Mouse (Mus musculus) ES-Bruce4 (cell line): ENCODE data around the gene Man2b1. TPM values are rescaled to one million over a fixed set of nuclear protein-coding genes. Genes with fewer than 3 reads are reported as not detected.
A peak's percentile ranks its signal among the peaks of the same experiment; 100 is the strongest.

Experiments used
- H3K27ac ChIP-seq: 2 replicates; pipeline ENCODE4 v1.5.1; 2012; ENCODE audit warnings: low read length, inconsistent platforms; ENCODE audit not compliant: insufficient read depth
- H3K27me3 ChIP-seq: 2 replicates; pipeline ENCODE4 v1.6.1; 2012; ENCODE audit warnings: mild to moderate bottlenecking, low read length, inconsistent platforms; ENCODE audit not compliant: control insufficient read depth, poor library complexity, insufficient read depth, severe bottlenecking
- H3K36me3 ChIP-seq: 2 replicates; pipeline ENCODE4 v1.6.1; 2012; ENCODE audit warnings: inconsistent platforms, mild to moderate bottlenecking, low read length, moderate library complexity; ENCODE audit not compliant: control insufficient read depth, poor library complexity, insufficient read depth, severe bottlenecking
- H3K4me1 ChIP-seq: one replicate; pipeline ENCODE4 v1.8.1; 2011; ENCODE audit warnings: low read length; ENCODE audit not compliant: control insufficient read depth, insufficient read depth
- H3K4me3 ChIP-seq: 2 replicates; pipeline ENCODE4 v1.5.1; 2011; ENCODE audit warnings: low read depth, mild to moderate bottlenecking, low read length
- H3K9ac ChIP-seq: 2 replicates; pipeline ENCODE4 v1.6.1; 2012; ENCODE audit warnings: low read depth, mild to moderate bottlenecking, inconsistent platforms; ENCODE audit not compliant: poor library complexity, severe bottlenecking
- H3K9me3 ChIP-seq: replicated peaks from 2 replicates; pipeline ENCODE4 v1.6.1; 2012; ENCODE audit warnings: mild to moderate bottlenecking, low read length, inconsistent platforms; ENCODE audit not compliant: control insufficient read depth, poor library complexity, insufficient read depth, severe bottlenecking
- CTCF ChIP-seq: IDR thresholded peaks from one replicate; pipeline ENCODE4 v1.8.1; 2011; ENCODE audit warnings: low read depth, low read length
- EP300 ChIP-seq: IDR thresholded peaks from 2 replicates; pipeline ENCODE4 v1.6.1; 2011; ENCODE audit warnings: low read depth, low read length; ENCODE audit not compliant: insufficient read depth
- POLR2A ChIP-seq: IDR thresholded peaks from one replicate; pipeline ENCODE4 v1.8.1; 2011; ENCODE audit warnings: low read length; ENCODE audit not compliant: insufficient read depth
- polyA plus RNA-seq: library from polyadenylated mRNA; stranded (reverse); fragments of >200 nt; gene quantifications from 2 replicates; pipeline ENCODE4 v1.2.4, GENCODE M21; 2011; ENCODE audit warnings: low read depth; ENCODE audit not compliant: missing spikeins, insufficient read depth, insufficient read length

Man2b1 gene
- polyA plus RNA-seq: 36.0 and 42.2 TPM in 2 replicates

DNA sequence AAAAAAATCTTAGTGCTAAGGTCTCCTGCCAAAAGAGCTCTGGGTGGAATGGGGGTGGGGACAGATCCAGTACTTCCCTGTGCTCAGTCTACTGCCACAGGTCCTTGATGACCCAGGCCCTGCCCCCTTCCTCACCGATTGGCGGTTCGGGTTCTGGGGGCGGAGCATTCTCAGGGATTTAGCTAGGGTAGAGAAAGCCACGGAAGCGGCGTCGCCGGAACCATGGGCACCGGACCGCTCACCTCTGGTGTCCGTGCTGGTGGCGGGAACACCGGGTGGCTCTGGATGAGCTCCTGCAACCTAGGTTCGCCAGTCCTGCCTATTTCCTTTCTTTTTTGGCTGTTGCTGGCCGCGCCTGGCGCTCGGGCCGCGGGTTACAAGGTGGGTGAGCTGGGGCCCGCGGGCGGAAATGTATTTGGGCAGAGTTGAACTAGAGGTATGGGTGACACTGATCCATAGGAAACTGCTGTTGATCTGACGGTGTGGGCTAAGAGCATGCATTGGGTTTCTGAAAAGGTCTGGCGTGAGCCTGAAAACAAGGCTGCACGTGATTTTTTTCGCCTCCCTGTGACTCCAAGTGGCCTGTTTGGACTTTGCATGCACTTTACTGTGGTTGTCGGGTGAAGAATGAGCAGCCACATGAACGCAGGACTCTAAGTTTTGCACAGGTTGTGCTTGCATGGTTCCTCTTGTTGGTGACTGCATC is at the start of gene Man2b1:
Gene Man2b1 (plus strand): TSS at position 163 of the 706 bp plus-strand sequence.
- Histone ChIP-seq H3K27me3 (no peaks in the 10 kb centered on the region), H3K36me3 (peaks cover 27% of the 10 kb centered on the region), H3K9me3 (no peaks in the 10 kb centered on the region), H3K27ac (no peak within 1 kb of the TSS), H3K4me3 (peak within 1 kb of the TSS; percentile 95), H3K4me1 (no peaks in the 10 kb centered on the region), H3K9ac (peak within 1 kb of the TSS; percentile 85)
- TF ChIP-seq POLR2A (peak; percentile 93), EP300 (no peak)

DNA sequence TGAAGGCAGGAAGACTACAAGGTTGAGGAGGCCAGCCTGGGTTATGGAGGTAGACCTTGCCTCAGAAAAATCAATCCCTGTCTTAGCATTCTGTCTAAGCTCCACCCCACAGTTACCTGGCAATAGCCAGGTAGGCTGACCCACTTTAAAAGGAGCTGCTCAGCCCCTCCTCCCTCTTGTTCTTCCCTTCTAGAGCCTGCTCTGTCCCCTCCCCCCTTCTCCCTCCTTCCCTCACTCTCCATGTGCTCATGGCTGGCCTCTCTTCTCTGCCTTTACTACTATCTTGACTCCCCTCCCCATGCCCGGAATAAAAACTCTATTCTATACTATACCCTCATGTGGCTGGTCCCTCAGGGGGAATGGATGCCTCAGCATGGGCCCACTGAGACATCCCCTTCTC is 49.2 kb upstream of the Man2b1 start:
- peak overlapping the region; percentile 52; the same call in 1 of the 2 replicates for H3K4me3 ChIP-seq

DNA sequence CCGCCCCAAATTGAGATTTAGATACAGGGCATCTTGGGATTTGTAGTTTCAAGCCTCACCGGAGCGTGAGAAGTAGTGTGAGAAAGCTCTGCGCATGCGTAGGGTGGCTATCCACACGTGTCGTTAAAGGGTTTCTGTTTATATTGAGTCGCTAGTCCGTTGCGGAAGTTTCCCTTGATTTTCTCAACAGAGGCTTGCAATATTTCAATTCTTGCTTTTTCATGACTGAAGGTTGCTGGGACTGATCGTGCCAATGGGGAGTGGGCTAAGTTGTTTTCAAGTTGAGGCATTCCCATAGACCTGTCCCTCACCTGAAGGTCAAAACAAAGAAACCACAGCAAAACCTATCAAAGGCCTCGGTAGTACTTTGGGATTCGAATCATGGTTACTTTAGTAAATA is 48.3 kb upstream of the Man2b1 start:
- TF ChIP-seq POLR2A (no peak), CTCF (no peak), EP300 (no peak)
- peak overlapping the region; percentile 78 for H3K27ac ChIP-seq
- H3K27me3 ChIP-seq: no peaks in the 10 kb centered on the region
- peak overlapping the region; percentile 99 for H3K9ac ChIP-seq
- H3K4me3 ChIP-seq: peak overlapping the region; percentile 85
- H3K9me3 ChIP-seq: no peaks in the 10 kb centered on the region
- no peaks in the 10 kb centered on the region for H3K4me1 ChIP-seq
- H3K36me3 ChIP-seq: peaks cover 29% of the 10 kb centered on the region

More for the DNA sequence above, 49.2 kb upstream of the Man2b1 start:
- Histone ChIP-seq H3K9me3 (no peaks in the 10 kb centered on the region), H3K4me1 (no peaks in the 10 kb centered on the region), H3K9ac (peak overlapping the region; percentile 99), H3K36me3 (peaks cover 37% of the 10 kb centered on the region), H3K27ac (peak overlapping the region; percentile 84), H3K27me3 (no peaks in the 10 kb centered on the region)
- TF ChIP-seq POLR2A: no peak
- no peak for TF ChIP-seq EP300
- TF ChIP-seq CTCF: no peak

DNA sequence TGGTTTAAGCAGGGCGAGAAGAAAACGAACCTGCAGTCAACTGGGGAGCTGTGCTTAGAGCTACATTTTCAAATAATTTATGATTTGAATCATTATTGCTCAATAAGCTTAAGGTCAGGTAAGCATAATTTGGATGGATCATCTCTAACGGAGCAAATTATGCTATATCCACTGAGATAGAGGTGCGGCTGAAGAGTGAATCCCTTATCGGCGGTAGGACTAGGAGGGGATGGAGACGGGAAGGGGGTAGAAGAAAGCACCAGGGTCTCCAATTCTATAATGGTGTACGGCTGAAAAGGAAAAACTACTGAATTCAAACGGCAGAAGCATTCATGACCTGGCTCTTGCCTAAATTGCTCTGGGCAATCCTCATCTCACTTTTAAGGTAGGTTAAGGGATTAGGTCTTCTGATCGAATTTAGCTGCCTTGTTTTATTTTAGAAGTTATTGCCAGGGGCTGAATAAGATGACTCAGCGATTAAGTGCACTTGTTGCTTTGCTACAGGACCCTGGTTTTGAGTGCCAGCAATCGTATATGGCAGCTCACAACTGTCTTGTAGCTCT is 47.8 kb upstream of the Man2b1 start:
- no peaks in the 10 kb centered on the region for H3K27me3 ChIP-seq
- H3K4me1 ChIP-seq: no peaks in the 10 kb centered on the region
- H3K4me3 ChIP-seq: peak overlapping the region; percentile 98
- H3K36me3 ChIP-seq: peaks cover 29% of the 10 kb centered on the region
- H3K27ac ChIP-seq: peak overlapping the region; percentile 78
- peak overlapping the region; percentile 99 for H3K9ac ChIP-seq
- no peak for TF ChIP-seq CTCF
- TF ChIP-seq POLR2A: no peak
- no peak for TF ChIP-seq EP300
- H3K9me3 ChIP-seq: no peaks in the 10 kb centered on the region

DNA sequence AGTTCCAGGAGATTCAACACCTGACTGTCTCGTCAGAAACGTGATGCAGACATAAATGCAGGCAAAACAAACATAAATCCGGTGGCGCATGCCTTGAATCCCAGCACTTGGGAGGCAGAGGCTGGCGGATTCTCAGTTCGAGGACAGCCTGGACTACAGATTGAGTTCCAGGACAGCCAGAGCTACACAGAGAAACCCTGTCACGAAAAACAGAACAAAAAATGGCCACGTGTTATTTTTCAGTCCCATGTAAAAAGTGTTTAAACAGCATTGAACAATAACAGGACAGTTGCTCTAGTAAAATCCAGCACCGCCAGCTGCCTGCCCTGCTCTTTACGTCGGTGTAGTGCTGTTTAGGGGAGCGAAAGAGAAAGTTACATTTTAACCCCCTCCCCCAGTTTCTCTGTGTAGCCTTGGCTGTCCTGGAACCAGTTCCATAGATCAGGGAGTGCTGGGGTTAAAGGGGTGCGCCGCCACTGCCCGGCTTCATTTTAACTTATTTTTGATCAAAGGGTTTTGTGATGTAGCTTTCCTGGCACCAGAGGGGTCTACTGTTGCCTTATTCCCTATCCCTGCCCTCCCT is 47.3 kb upstream of the Man2b1 start:
- Histone ChIP-seq H3K9ac (peak overlapping the region; percentile 99), H3K27ac (peak overlapping the region; percentile 78), H3K27me3 (no peaks in the 10 kb centered on the region), H3K9me3 (no peaks in the 10 kb centered on the region), H3K4me1 (no peaks in the 10 kb centered on the region), H3K4me3 (peak overlapping the region; percentile 98), H3K36me3 (peaks cover 30% of the 10 kb centered on the region)
- no peak for TF ChIP-seq POLR2A
- no peak for TF ChIP-seq EP300

DNA sequence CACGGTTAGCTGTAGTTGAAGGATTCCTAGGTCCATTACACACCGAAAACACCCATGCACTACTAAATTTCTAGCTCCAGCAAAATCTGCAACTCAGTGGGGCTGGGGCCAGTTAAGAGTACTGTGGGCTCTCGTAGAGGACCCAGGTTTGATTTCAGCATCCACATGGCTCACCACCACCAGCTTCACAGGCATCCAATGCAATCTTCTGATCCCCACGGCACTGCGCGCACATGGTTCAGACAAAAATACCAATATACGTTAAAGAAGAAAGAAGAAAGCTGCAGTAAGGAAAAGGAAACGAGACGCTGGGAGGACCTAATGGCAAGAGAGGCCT is 46.7 kb upstream of the Man2b1 start:
- Histone ChIP-seq H3K27me3 (no peaks in the 10 kb centered on the region), H3K27ac (peak overlapping the region; percentile 78), H3K9ac (peak overlapping the region; percentile 99), H3K4me3 (peak overlapping the region; percentile 98), H3K36me3 (peaks cover 31% of the 10 kb centered on the region), H3K4me1 (no peaks in the 10 kb centered on the region), H3K9me3 (no peaks in the 10 kb centered on the region)
- TF ChIP-seq EP300: no peak
- TF ChIP-seq POLR2A: no peak
- TF ChIP-seq CTCF: no peak
